Mouse (Mus musculus) embryo, embryonic 10 days (tissue): ENCODE results near the gene Gm49387.

Experiments
- DNase-seq: peaks from one replicate; pipeline ENCODE4 v3.0.0-alpha.2; 2015; ENCODE audit warnings: low spot score

Gm49387 gene

GRCm38 (mm10) chr14:31525040-31525810 lies 115.5 kb downstream of the Gm49387 start:
- DNase-seq = no peak

- DNase-seq = no peak
Measured at GRCm38 (mm10) chr14:31521318-31521717, 119.4 kb downstream of the Gm49387 start.

GRCm38 (mm10) chr14:31519165-31519564 lies 121.5 kb downstream of the Gm49387 start:
- DNase-seq = peak; percentile 39

DNA sequence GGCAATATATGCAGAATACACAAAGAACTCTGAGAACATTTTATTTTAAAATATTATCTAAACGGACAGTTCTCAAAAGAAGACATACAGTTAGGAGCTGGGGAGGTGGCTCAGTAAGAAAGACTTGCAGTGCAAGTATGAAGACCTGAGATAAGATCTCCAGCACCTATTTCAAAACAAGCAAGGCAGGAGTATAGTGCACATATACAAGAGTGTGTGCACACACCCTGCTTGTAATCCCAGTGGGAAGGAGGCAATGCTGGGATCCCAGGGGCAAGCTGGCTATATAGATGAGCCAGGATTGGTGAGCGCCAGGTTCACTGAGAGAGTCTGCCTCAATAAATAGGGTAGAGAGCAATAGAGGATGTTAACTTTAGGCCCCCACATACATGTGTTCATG lies 124.8 kb downstream of the Gm49387 start:
- DNase-seq = no peak

- DNase-seq = no peak
Measured at GRCm38 (mm10) chr14:31510322-31510721, 130.4 kb downstream of the Gm49387 start.

DNA sequence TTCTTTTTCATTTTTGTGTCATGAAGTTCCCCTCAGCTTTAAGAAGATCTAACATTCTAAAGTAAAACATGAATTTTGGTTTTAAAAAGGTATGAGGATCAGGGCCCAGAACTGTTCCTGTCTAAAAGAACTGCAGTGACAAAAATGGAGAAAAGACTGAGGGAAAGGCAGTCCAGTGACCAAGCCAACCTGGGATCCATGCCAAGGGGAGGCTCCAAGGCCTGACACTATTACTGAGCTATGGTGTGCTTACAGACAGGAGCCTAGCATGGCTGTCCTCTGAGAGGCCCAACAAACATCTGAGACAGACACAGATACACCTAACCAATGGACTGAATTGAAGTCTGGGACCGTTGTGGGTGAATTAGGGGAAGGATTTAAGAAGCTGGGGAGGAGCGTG lies 130.8 kb downstream of the Gm49387 start:
- no peak for DNase-seq

DNA sequence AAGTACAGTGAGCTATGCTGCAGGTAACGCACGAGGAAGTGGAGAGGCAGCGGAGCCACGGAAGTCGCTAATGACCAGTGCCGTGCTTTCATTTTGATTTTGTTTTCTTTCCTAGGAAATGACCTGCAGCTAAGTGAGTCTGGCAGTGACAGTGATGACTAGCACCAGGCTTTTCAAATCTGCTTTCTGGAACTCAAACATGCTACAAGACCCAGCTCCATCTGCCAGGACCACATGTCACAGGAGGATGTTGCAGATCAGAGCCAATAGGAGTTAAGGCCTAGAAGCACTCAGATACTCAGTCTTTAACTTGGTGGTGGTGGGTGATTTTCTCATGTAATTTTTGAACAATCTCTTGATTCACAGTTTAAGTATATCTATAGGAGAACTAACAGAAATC lies 134.2 kb downstream of the Gm49387 start:
- DNase-seq = no peak

DNA sequence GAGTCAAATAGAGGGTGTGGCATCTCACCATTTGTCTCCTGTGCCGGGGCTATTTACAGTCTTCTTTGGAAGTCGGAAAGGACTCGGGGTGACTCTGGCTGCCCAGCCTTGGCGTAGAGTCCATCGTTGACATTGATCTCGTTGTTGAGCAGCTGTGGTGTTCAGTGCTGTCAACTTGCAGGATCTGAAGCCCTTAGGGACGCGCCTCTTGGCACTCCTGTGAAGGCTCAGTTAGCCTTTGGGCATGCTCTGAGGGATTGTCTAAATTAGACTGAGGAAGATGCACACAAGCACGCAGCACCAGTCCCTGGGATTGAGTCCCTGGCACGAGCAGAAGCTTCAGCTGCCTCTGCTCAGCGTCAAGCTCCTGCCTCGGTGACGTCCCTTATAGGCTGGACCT lies 137.3 kb downstream of the Gm49387 start:
- no peak for DNase-seq
